Mouse (Mus musculus): ENCODE results near the gene Golph3l. TPM values are rescaled to one million over a fixed set of nuclear protein-coding genes. Genes with fewer than 3 reads are reported as not detected.

The Golph3l gene
- polyA plus RNA-seq, 1 experiment from 2014 or later = 24.1 TPM

DNA sequence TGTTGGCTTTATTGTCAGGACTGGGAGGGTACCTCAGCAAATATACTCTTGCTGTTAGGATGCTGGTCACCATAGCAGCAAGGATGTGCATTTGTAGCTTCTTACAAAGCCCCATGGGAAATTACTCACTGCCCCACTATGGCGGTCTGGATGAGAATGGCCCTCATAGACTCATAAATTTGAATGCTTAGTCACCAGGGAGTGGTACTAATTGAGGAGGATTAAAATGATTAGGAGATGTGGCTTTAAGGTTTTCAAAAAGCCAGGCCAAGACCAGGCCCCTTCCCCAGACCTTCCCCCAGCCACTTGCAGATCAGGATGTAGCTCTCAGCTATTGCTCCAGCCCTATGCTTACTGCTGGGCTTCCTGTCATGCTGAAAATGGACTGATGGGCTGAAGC lies 38.6 kb upstream of the Golph3l start:
- Histone ChIP-seq H3K36me3 (ENCODE audit: control insufficient read depth, insufficient read depth, low read length) (no peaks in the 10 kb centered on the region), H3K4me2 (replicated peaks; ENCODE audit: low read depth) (no peak overlapping the region), H3K27ac (replicated peaks) (no peak overlapping the region), H3K27me3 (ENCODE audit: control insufficient read depth, insufficient read depth, low read length) (no peaks in the 10 kb centered on the region), H3K4me3 (ENCODE audit: low read depth, low read length) (no peak overlapping the region), H3K4me1 (replicated peaks; ENCODE audit: control insufficient read depth, insufficient read depth) (no peaks in the 10 kb centered on the region), H3K9ac (ENCODE audit: low read length) (no peak overlapping the region), H3K9me3 (ENCODE audit: control insufficient read depth, low read length) (no peaks in the 10 kb centered on the region)
- 65% methylated on average over 1 of the region's 1 CpGs for WGBS
- DNase-seq (ENCODE audit: low spot score) (no peak), ATAC-seq (ENCODE audit: low FRiP score, low TSS enrichment) (no peak)
- TF ChIP-seq EP300 (optimal IDR thresholded peaks at IDR 0.05) (no peak), CTCF (IDR thresholded peaks at IDR 0.05; ENCODE audit: low read depth) (no peak)

DNA sequence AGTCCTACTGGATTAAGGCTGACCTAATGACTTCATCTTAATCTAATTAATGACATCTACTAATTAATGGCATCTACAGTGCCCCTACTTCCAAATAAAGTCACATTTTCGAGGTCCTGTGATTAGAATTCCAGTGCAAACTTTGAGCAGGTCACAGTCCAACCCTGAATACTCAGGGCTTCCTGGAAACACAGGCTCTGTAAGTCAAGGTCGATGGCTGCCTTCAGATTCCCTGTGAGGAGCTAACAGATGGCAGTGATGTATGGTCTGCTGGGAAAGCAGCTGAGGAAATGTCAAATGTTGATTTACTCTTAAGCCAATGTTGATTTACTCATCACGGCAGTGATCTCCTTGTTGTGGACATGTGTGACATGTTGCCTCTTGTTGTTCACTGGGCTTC lies 34.7 kb upstream of the Golph3l start:
- Histone ChIP-seq H3K4me2 (replicated peaks; ENCODE audit: low read depth) (no peak overlapping the region), H3K27ac (replicated peaks) (no peak overlapping the region), H3K4me3 (ENCODE audit: low read depth, low read length) (no peak overlapping the region), H3K9me3 (ENCODE audit: control insufficient read depth, low read length) (no peaks in the 10 kb centered on the region), H3K36me3 (ENCODE audit: control insufficient read depth, insufficient read depth, low read length) (no peaks in the 10 kb centered on the region), H3K4me1 (replicated peaks; ENCODE audit: control insufficient read depth, insufficient read depth) (no peaks in the 10 kb centered on the region), H3K9ac (ENCODE audit: low read length) (no peak overlapping the region), H3K27me3 (ENCODE audit: control insufficient read depth, insufficient read depth, low read length) (no peaks in the 10 kb centered on the region)
- DNase-seq (ENCODE audit: low spot score) (no peak), ATAC-seq (ENCODE audit: low FRiP score, low TSS enrichment) (no peak)
- TF ChIP-seq CTCF (IDR thresholded peaks at IDR 0.05; ENCODE audit: low read depth) (no peak), EP300 (optimal IDR thresholded peaks at IDR 0.05) (no peak)
- 26% methylated on average over 3 of the region's 3 CpGs for WGBS

- no peak within 1 kb of the TSS for H3K4me2 ChIP-seq (replicated peaks; ENCODE audit: low read depth)
- no peak within 1 kb of the TSS for H3K27ac ChIP-seq (replicated peaks)
- ATAC-seq (ENCODE audit: low FRiP score, low TSS enrichment) (no peak), DNase-seq (ENCODE audit: low spot score) (no peak)
- 89% methylated on average over 27 of the region's 27 CpGs for WGBS
- TF ChIP-seq EP300 (optimal IDR thresholded peaks at IDR 0.05) = no peak
- TF ChIP-seq CTCF (IDR thresholded peaks at IDR 0.05; ENCODE audit: low read depth) = no peak
- no peak within 1 kb of the TSS for H3K9ac ChIP-seq (ENCODE audit: low read length)
- no peaks in the 10 kb centered on the region for H3K4me1 ChIP-seq (replicated peaks; ENCODE audit: control insufficient read depth, insufficient read depth)
- H3K36me3 ChIP-seq (ENCODE audit: control insufficient read depth, insufficient read depth, low read length) = no peaks in the 10 kb centered on the region
- H3K9me3 ChIP-seq (ENCODE audit: control insufficient read depth, low read length) = no peaks in the 10 kb centered on the region
- H3K4me3 ChIP-seq (ENCODE audit: low read depth, low read length) = no peak within 1 kb of the TSS
- no peaks in the 10 kb centered on the region for H3K27me3 ChIP-seq (ENCODE audit: control insufficient read depth, insufficient read depth, low read length)
Observed at GRCm38 (mm10) chr3:95559437-95559836, 29.3 kb upstream of the Golph3l start, which contains the start of gene Hormad1. Gene Hormad1, plus strand, starts transcription at chr3:95559677.

DNA sequence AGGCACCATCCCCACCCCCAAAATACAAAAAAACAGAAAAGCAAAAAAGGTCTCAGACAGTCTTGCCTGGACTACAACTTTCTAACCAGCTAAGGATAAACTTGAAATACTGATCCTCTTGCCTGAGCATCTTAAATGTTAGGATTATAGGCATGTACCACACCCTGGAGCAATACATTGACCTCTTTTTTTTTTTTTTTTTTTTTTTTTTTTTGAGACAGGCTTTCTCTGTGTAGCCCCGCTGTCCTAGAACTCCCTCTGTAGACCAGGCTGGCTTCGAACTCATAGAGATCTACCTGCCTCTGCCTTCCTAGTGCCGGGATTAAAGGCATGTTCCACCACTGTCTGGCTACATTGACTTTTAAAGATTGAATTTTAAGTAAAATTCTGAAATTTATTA lies 28.0 kb upstream of the Golph3l start:
- Histone ChIP-seq H3K9me3 (ENCODE audit: control insufficient read depth, low read length) (no peaks in the 10 kb centered on the region), H3K4me2 (replicated peaks; ENCODE audit: low read depth) (no peak overlapping the region), H3K4me3 (ENCODE audit: low read depth, low read length) (no peak overlapping the region), H3K27me3 (ENCODE audit: control insufficient read depth, insufficient read depth, low read length) (no peaks in the 10 kb centered on the region), H3K36me3 (ENCODE audit: control insufficient read depth, insufficient read depth, low read length) (no peaks in the 10 kb centered on the region), H3K9ac (ENCODE audit: low read length) (no peak overlapping the region), H3K4me1 (replicated peaks; ENCODE audit: control insufficient read depth, insufficient read depth) (no peaks in the 10 kb centered on the region), H3K27ac (replicated peaks) (no peak overlapping the region)
- ATAC-seq (ENCODE audit: low FRiP score, low TSS enrichment) (no peak), DNase-seq (ENCODE audit: low spot score) (no peak)
- TF ChIP-seq CTCF (IDR thresholded peaks at IDR 0.05; ENCODE audit: low read depth) = no peak
- no peak for TF ChIP-seq EP300 (optimal IDR thresholded peaks at IDR 0.05)
- 93% methylated on average over 3 of the region's 3 CpGs for WGBS

DNA sequence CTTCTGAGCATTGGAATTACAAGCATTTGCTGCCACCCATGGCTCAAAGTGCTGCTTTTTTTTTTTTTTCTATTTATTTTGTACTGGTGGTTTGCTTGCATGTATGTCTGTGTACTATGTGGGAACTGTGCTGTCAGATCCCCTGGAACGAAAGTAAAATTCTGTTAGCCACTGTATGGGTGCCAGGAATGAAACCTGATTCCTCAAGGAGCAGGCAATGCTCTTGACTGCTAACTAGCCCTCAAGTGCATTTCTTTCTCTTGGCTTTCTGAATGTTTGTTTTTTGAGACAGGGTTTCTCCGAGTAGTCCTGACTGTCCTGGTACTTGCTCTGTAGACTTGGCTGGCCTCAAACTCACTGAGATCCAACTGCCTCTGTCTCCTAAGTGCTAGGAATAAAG lies 26.9 kb upstream of the Golph3l start:
- no peak overlapping the region for H3K4me2 ChIP-seq (replicated peaks; ENCODE audit: low read depth)
- DNase-seq (ENCODE audit: low spot score) (no peak), ATAC-seq (ENCODE audit: low FRiP score, low TSS enrichment) (no peak)
- no peak overlapping the region for H3K4me3 ChIP-seq (ENCODE audit: low read depth, low read length)
- 54% methylated on average over 2 of the region's 2 CpGs for WGBS
- no peaks in the 10 kb centered on the region for H3K27me3 ChIP-seq (ENCODE audit: control insufficient read depth, insufficient read depth, low read length)
- H3K9ac ChIP-seq (ENCODE audit: low read length) = no peak overlapping the region
- no peaks in the 10 kb centered on the region for H3K4me1 ChIP-seq (replicated peaks; ENCODE audit: control insufficient read depth, insufficient read depth)
- no peaks in the 10 kb centered on the region for H3K9me3 ChIP-seq (ENCODE audit: control insufficient read depth, low read length)
- TF ChIP-seq CTCF (IDR thresholded peaks at IDR 0.05; ENCODE audit: low read depth) (no peak), EP300 (optimal IDR thresholded peaks at IDR 0.05) (no peak)
- no peaks in the 10 kb centered on the region for H3K36me3 ChIP-seq (ENCODE audit: control insufficient read depth, insufficient read depth, low read length)
- H3K27ac ChIP-seq (replicated peaks) = no peak overlapping the region

- no peaks in the 10 kb centered on the region for H3K27me3 ChIP-seq (ENCODE audit: control insufficient read depth, insufficient read depth, low read length)
- 92% methylated on average over 3 of the region's 3 CpGs for WGBS
Observed at GRCm38 (mm10) chr3:95569585-95569984, 19.1 kb upstream of the Golph3l start.

More at GRCm38 (mm10) chr3:95569585-95569984, 19.1 kb upstream of the Golph3l start:
- Histone ChIP-seq H3K9me3 (ENCODE audit: control insufficient read depth, low read length) (no peaks in the 10 kb centered on the region), H3K4me1 (replicated peaks; ENCODE audit: control insufficient read depth, insufficient read depth) (no peaks in the 10 kb centered on the region), H3K27ac (replicated peaks) (no peak overlapping the region), H3K4me2 (replicated peaks; ENCODE audit: low read depth) (no peak overlapping the region), H3K36me3 (ENCODE audit: control insufficient read depth, insufficient read depth, low read length) (no peaks in the 10 kb centered on the region), H3K9ac (ENCODE audit: low read length) (no peak overlapping the region), H3K4me3 (ENCODE audit: low read depth, low read length) (no peak overlapping the region)
- TF ChIP-seq CTCF (IDR thresholded peaks at IDR 0.05; ENCODE audit: low read depth) (no peak), EP300 (optimal IDR thresholded peaks at IDR 0.05) (no peak)
- ATAC-seq (ENCODE audit: low FRiP score, low TSS enrichment) (no peak), DNase-seq (ENCODE audit: low spot score) (no peak)

All from stomach, postnatal 0 days (tissue).